Mouse (Mus musculus) embryo, embryonic 11 days (tissue): ENCODE data around the gene Kndc1.

Experiments used
- DNase-seq: peaks from one replicate; pipeline ENCODE4 v3.0.0-alpha.2; 2015

Kndc1 gene

DNA sequence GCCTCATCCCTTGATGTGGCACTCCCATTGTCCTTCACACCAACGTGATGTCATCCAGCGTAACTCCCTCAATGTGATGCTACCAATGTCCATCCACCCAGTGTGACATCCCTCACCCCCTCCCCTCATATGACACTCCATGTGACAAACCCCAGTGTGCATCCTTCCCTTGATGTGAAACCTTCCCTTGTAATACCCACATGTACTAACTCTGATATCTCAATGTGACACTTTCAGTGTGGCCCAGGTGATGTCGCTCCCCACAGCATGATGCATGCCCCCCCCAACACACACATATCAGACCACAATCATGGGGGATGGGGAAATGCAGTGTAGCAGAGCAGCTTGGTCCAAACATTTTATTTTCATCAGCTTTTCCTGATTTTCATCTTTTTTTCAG is 62.2 kb downstream of the Kndc1 start:
- DNase-seq: no peak

DNA sequence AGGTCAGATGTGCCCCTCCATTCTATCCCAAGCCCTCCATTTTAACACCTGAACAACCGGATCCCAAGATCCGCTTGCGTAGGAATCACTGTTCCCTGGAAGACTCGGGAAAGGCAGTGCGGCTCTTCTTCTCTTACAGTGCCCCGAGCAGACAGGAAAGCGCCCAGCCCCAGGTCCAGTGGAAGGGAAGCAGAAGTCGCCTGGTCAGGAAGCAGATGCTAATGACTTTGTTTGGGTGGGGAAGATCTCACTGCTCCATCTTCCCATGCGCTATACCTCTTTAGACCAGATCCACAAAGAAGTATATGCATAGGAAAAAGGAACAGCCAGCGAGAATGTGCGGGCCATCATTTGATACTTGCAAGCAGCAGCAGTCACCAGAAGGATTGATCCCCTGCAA is 62.9 kb downstream of the Kndc1 start:
- no peak for DNase-seq

DNA sequence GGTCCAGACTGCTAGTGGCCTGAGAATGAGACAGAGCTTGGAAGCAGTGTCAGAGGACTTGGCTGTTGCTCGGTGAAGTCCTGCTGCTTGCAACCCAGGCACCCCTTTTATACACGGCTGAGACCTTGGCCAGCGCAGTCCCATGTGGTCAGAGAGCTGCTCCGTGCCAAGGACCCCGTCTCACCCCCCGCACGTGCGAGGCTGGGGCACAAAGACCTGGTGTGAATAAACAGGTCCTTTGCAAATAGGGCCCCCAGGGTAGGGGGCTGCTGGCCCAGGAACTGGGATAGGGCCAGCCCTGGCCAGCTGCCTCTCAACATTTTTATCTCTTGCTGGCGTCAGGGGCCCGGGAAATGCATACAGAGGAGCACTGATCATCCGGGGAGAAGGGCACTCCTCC is 63.5 kb downstream of the Kndc1 start:
- DNase-seq: no peak

DNA sequence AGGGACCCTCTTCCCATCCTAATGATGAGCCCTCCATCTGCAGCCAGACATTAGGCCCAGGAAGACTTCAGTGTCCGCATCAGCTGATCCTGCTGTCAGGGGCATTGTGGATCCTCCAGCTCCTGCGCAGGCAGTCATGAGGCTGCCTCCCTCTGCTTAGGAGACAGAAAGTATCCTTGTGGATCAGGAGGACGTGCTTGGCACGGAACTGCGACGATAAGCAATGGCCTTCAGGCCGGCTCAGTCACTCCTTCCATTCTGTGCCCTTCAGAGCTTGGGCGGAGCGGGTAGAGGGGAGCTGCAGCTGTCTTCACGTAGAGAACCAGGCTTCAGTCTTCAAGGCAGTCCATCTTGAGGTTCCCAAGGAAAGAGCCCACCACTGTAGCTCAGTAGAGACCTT is 66.6 kb downstream of the Kndc1 start:
- no peak for DNase-seq

DNA sequence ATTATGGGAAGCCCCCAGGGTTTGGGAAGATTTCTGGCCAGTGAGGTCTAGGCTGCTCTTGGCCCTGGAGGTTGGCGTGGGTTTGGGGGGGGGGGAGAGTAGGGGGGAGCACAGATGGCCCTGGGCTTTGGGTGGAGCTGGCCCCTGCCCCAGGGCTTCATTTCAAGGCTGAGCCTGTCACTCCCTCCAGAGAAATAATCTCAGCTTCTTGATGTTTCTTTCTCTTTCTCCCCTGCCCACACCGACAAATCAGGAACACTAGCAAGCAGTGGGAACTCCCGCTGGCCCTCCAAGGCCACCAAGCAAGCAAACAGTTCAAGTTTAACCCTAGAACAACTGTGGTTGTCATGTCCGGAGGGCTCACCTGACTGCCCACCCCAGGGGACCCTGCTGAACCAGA is 69.3 kb downstream of the Kndc1 start:
- DNase-seq: no peak

DNA sequence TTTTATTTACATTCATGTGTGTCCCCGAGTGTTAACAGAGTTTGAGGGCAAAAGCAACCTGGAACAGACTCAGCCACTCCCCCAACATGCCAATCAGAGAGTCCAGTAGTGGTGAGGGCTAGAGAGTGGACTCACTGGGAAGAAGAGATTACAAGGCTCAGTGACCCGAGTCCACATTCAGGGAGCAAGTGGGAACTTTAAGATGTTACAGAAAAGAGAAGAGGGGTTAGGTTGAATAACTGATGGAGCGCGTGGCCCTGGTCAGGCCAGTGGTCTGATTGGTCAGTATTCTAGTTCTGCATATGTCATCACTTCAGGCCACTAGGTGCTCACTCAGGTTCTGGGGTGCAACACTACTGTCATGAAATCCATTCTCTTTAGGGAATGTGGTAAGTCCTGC is 72.7 kb downstream of the Kndc1 start:
- no peak for DNase-seq

DNA sequence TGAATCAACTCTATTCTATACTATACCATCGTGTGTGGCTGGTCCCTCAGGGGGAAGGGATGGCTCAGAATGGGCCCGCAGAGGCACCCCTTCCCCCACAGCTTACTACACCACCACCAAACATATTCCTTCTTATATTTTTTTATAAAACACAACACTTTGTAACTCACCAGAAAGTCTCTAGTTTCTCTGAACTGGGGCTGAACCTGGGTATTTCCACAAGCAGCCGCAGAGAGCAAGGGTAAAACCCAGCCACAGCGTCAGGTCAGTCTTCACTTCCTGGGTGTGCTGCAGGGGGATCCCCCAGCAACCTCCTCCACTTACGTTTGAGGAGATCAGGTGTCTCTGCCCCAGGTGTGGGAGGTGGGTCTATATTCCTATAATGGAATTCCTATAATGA is 73.9 kb downstream of the Kndc1 start:
- DNase-seq: no peak

DNA sequence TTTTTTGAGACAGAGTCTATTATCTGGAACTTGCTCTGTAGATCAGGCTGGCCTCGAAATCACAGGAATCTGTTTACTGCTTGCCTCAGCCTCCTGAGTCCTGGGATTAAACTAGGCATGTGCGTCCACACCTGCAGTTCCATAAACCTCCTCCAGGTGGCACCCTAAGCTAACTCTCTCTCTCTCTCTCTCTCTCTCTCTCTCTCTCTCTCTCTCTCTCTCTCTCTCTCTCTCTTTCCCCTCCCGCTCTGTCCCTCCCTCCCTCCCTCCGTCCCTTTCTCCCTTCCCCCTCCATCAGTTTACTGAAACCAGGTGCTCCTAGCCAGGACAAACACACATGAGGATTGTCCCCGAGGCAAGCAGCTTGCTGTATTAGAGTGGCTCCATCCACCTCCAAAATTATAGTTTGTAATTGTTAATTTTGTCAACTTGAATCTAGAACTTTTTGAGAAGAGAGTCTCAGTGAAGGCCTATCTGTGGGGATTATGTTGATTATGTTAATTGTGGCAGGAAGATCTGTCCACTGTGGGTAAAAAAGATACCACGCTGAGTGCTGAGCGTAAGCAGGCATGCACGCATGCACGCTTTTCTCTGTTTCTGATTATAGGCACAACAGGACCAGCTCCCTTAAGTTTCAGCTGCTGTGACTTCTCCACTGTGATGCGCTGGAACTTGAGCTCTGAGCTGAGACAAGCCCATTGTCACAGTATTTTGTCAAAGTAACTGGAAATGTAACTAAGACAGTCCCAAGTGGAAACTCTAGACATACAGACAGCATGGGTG is 75.0 kb downstream of the Kndc1 start:
- peak; percentile 84 for DNase-seq

DNA sequence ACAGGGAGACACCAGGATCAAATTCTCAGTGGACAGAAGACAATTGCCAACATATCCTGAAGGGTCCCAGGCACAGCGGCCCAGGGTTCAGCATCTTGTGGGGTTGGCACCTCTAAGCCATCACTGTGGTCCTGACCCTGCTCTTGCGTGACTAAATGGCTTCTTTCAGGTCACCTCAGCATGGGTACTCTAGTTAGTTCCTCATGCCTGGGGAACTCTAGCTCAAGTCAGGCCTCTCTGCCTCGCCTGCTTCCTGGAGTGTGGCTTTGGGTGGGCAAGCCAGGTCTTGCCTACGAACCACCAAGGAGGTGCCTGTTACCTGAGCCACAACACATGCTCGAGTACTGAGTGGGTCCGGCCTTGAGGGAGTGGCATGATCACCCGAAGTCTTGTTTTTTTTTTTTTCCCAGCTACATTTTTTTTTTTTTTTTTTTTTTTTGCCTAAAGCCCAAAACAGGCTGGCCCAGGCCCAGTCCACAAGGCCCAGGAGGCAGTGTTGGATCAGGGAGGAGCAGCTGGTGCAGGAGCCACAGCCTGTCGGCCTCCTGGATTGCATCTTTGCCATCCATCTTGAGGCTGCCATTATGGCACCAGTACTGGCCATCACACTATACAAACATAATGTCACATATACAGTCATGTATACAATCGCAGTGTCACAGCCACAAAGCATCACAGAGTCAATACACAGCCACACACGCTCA is 75.9 kb downstream of the Kndc1 start:
- DNase-seq: no peak

DNA sequence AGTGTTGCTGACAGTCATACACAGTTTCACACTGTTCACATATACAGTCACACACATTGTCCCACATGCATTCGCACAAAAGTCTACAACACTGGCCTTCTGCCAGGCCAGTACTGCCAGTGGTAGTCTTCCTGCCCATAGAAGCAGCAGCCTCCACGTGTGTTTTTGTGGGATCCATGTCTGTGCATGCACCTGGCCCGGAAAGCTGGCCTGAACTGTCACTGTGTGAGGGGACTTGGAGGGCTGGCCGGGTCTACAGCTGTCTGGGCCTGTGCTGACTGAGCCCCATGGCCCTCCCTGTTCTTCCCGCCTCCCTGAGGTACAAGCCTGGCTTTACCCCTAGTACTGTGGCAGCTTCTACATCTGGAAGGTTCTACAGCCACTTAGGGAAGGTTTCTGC is 76.5 kb downstream of the Kndc1 start:
- no peak for DNase-seq

DNA sequence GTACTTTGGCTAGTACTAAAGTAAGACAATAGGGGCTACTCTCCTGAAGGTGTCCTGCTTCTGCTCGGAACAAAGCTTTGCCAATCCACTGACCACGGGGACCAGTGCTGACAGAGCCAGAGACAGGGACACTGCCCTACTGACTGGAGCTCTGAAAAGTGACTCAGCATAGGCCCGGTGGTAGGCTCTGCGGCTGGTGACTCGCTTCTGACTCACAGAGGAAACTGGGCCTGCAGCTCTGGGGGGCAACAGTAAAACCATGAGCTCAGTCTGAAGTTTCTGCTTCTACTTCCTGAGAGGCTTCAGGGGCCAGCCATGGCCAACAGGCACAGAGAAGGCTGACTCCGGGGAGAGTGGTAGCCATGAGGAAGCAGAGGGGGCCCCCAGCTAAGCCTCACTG is 76.9 kb downstream of the Kndc1 start:
- DNase-seq: no peak

DNA sequence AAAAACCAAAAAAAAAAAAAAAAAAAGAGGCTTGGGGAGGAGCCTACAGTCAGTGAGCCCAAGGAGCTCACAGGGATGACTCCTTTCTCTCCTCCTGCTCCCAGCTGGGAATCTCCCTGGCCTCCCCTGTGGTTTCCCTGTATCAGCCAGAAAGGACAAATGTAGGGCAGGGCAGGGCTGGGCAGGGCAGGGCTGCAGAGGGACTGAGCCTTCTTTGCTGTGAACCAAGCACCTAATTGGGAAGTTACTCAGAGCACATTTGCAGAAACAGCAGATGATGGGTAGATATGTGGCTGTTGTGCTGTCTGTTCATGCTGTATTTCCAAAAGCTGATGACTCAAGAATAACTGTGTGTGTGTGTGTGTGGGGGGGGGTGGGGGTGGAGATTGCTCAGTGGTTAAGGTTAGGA is 78.4 kb downstream of the Kndc1 start:
- no peak for DNase-seq

DNA sequence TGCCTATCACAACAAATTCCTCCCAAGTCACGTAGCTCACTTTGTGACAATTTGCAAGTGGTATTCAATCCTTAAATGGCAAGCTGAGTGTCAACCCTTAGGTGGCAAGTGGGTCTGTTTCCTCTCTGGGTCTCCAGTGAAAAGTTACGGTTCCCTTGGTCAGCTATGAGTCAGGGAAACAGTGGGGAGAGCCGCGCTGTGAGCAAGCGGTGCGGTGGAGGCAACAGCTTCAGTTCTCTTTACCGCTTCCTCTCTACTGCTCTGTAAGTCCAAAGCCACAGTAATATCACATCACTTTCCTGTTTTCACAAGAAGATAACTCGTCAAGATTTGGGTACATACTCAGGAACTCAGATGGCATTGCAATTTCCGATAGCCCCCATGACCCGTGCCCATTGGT is 79.8 kb downstream of the Kndc1 start:
- no peak for DNase-seq

DNA sequence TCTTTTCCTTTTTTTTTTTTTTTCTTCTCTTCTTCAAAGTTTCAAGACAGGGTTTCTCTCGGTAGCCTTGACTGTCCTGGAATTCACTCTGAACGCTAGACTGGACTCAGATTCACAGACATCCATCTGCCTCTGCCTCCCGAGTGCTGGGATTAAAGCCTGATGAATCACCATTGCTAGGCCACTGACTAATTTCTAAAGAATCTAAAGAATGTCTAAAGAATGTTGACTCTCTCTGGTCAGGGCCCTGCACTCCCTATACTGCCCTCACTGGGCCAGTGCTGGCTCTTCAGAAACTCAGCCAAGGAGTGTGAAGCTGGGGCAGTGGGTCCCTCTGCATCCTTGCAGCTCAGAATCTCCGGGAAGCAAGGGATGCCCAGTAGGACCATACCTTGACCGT is 81.0 kb downstream of the Kndc1 start:
- DNase-seq: no peak

DNA sequence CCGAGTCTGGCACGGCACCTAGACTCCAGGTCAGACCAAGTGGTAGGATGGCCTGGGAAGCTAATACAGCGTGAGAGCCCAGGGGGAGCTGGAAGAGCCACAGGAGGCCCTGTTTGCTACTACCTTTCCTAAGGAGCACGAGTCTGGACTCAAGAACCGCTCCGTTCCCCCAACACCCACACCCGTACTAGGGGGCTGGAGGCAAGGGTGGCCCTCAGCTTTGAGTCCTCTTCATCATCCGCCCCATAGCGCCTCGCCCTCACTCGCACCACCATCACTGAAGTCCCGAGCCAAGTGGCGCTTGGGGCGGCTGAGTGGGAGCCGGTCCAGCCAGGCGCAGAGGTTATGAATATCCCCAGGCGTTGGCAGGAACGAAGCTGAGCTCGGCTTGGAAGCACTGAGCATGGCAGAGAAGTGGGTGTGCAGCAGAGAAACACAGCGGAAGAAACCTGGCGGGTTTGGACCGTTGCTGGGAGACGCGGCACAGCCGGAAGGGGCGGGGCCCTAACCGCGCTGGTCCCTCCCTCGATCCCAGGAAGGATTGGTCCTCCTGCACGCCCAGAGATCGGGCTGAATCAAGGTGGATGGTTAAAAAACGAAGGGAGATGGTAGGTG is 83.9 kb downstream of the Kndc1 start, which contains the start of gene 6430531B16Rik:
Gene 6430531B16Rik, minus strand, starts transcription at position 478 of the 615 bp plus-strand sequence.
- DNase-seq: peak; percentile 90

DNA sequence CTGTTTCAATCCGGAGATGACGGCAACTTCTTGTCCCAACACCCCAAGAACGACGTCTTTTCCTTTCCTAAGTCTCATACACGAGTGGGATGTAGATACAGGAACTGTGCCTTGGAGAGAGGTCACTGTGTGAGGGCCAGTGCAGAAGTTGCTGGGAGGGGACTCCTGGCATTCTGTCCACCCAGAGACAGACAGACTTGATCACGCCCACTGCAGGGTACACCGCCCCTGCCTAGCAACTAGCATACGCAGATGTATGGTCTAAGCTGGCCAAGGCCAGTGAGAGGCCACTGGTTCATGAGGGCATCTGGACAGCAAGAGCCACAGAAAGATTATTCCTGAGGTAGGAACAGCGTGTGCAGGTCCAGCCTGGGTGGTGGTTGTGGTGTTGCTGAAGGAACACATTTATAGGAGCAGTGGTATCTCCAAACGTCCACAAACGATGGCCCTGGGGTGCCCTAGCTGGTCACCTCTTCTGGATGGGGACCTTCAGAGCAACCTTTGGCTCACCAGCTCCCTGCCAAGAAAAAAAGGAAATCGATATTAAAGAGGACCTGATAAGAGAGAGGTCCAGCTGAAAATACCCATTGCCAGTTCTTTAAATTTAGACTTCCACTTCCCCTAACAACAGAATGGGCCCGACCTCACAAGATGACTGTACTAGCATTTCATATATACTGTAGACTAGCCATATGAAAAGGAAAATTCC is 84.7 kb downstream of the Kndc1 start:
- DNase-seq: no peak

DNA sequence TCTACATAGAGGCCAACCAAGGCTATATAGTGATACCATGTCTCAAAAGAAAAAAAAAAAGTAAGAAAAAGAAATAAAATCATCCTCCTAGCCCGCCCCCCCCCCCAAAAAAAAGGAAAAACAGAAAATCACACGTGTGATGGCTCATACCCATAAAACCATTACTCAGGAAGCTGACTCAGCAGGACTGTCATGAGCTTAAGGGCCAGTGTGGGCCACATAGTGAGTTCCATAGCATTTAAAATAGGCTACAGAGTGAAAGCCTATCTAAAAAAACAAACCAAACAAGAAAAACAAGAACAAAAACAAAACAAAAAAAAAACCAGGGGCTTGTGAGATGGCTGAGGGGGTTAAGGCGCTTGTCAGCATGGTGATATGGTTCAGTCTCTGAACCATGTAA is 86.3 kb downstream of the Kndc1 start:
- DNase-seq: no peak

DNA sequence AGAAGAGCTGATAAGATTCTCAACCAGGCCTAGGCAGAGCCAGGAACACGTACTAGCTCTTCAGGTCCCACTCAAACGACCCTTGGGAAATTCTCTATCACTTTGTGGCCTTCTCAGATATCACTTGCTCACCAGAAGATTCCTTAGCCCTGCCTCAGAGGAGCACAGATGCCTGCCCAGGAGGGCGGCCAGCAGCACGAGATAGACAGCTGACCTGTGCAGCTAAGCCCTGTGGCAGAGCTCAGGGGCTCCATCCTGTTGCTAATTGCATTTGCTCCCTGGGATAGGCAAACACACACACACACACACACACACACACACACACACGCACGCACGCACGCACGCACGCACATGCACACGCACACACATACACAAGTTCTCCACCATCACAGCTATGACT is 87.6 kb downstream of the Kndc1 start:
- DNase-seq: no peak

DNA sequence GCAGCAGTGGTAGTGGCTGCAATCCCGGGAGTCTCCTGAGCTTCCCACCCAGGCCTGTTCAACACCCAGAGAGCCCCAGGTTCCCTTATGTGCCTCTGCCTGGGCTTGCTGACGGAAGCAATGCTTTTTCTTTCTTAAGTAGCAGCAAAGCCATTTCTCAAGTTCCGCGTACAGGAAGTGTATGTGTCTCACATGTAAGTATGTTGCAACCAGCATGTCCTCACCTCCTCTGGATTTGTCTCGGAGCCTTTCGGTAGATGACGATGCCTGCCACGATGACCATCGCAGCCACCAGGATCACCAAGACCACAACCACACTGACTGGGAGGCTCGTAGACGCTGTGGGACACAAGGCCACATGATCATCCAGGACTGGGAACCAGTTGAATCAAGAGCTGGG is 90.0 kb downstream of the Kndc1 start:
- DNase-seq: no peak

DNA sequence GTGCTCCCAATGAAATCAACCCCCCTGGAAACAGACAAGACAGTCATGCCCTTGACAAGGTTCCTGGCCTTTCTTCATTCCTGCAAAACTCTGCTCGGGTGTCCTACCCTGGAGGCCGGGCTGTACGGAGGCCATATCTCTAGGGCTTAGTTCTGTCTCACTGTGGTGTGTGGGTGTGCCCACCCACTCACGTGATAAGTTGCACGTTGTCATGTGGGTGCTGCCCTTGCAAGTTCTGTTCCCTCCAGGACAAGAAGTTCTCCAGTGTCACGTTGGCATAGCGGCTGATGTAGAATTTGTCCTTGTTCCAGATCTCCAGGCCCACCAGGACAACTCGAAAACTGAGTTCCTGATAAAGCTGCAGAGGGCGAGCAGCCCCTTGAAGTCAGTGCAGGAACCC is 93.8 kb downstream of the Kndc1 start:
- DNase-seq: no peak

DNA sequence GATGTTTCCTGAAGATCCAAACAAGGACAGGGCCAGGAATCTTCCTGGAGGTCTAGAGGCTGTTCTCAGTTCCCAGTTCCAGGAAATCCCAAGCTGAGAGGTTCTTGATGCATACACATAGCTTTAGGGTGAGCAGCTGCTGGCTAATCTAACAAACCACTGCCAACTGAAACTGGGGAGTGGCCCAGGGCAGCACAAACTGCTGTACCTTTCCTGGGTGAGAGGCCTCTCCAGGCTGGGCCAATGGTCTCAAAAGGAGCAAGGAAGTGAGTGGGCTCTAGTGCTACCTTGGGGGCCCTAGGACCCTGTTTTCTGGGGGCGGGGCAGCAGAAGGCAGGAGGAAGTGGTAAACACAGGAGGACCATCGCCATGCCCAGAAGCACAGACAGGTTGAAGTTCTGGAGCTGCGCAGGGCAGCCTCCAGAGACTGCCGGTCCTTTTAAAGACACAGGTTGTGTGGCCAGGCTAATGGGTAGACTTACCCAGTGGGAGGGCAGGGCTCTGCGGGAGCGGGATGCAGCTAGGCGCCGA is 96.4 kb downstream of the Kndc1 start:
- no peak for DNase-seq
